Mouse (Mus musculus): ENCODE measurements around the gene Tagln2. TPM values are rescaled to one million over a fixed set of nuclear protein-coding genes. Genes with fewer than 3 reads are reported as not detected.

The Tagln2 gene
- polyA plus RNA-seq, 1 experiment from 2014 or later, result 104 TPM

- TF ChIP-seq CTCF (IDR thresholded peaks at IDR 0.05; ENCODE audit: low read depth), result no peak
- no peak for TF ChIP-seq EP300 (IDR thresholded peaks at IDR 0.05; ENCODE audit: low read depth)
- ATAC-seq, result no peak
- no peak overlapping the region for H3K9ac ChIP-seq (replicated peaks)
These were observed 19.8 kb downstream of the Tagln2 start for GRCm38 (mm10) chr1:172519644-172520043.

GRCm38 (mm10) chr1:172520576-172521440 is 21.0 kb downstream of the Tagln2 start, which contains the start of gene Cfap45:
Gene Cfap45 (plus strand): TSS chr1:172520801.
- Histone ChIP-seq H3K4me3 (ENCODE audit: low read depth, low read length) (peak within 1 kb of the TSS; percentile 34), H3K9me3 (ENCODE audit: low read length) (peaks cover 8% of the 10 kb centered on the region; the same call in 1 of the 2 replicates), H3K4me2 (ENCODE audit: low read depth, low read length) (peak within 1 kb of the TSS; percentile 64), H3K27me3 (ENCODE audit: insufficient read depth, low read length) (no peaks in the 10 kb centered on the region), H3K4me1 (ENCODE audit: insufficient read depth) (peaks cover 16% of the 10 kb centered on the region), H3K27ac (ENCODE audit: low read depth) (no peak within 1 kb of the TSS), H3K9ac (replicated peaks) (no peak within 1 kb of the TSS), H3K36me3 (replicated peaks; ENCODE audit: insufficient read depth, low read length) (no peaks in the 10 kb centered on the region)
- 6% methylated on average over 28 of the region's 28 CpGs for WGBS (ENCODE audit: insufficient replicate concordance)
- TF ChIP-seq CTCF (IDR thresholded peaks at IDR 0.05; ENCODE audit: low read depth) (no peak), EP300 (IDR thresholded peaks at IDR 0.05; ENCODE audit: low read depth) (no peak)
- ATAC-seq, result peak; percentile 60
- peak; percentile 82 for DNase-seq

More at GRCm38 (mm10) chr1:172519644-172520043, 19.8 kb downstream of the Tagln2 start:
- Histone ChIP-seq H3K27ac (ENCODE audit: low read depth) (no peak overlapping the region), H3K36me3 (replicated peaks; ENCODE audit: insufficient read depth, low read length) (no peaks in the 10 kb centered on the region), H3K9me3 (ENCODE audit: low read length) (peaks cover 8% of the 10 kb centered on the region; the same call in 1 of the 2 replicates), H3K27me3 (ENCODE audit: insufficient read depth, low read length) (no peaks in the 10 kb centered on the region), H3K4me3 (ENCODE audit: low read depth, low read length) (no peak overlapping the region), H3K4me1 (ENCODE audit: insufficient read depth) (peaks cover 15% of the 10 kb centered on the region), H3K4me2 (ENCODE audit: low read depth, low read length) (no peak overlapping the region)
- 57% methylated on average over 6 of the region's 6 CpGs for WGBS (ENCODE audit: insufficient replicate concordance)
- DNase-seq, result no peak

GRCm38 (mm10) chr1:172522524-172522923 is 22.7 kb downstream of the Tagln2 start:
- H3K27ac ChIP-seq (ENCODE audit: low read depth), result no peak overlapping the region

GRCm38 (mm10) chr1:172523699-172524101 is 23.9 kb downstream of the Tagln2 start:
- Histone ChIP-seq H3K27ac (ENCODE audit: low read depth) (no peak overlapping the region), H3K9me3 (ENCODE audit: low read length) (no peaks in the 10 kb centered on the region), H3K4me1 (ENCODE audit: insufficient read depth) (peaks cover 23% of the 10 kb centered on the region), H3K36me3 (replicated peaks; ENCODE audit: insufficient read depth, low read length) (no peaks in the 10 kb centered on the region), H3K4me2 (ENCODE audit: low read depth, low read length) (no peak overlapping the region), H3K4me3 (ENCODE audit: low read depth, low read length) (no peak overlapping the region), H3K9ac (replicated peaks) (no peak overlapping the region), H3K27me3 (ENCODE audit: insufficient read depth, low read length) (no peaks in the 10 kb centered on the region)
- ATAC-seq (no peak), DNase-seq (no peak)
- TF ChIP-seq EP300 (IDR thresholded peaks at IDR 0.05; ENCODE audit: low read depth) (no peak), CTCF (IDR thresholded peaks at IDR 0.05; ENCODE audit: low read depth) (no peak)
- WGBS (ENCODE audit: insufficient replicate concordance), result 56% methylated on average over 12 of the region's 12 CpGs

More at GRCm38 (mm10) chr1:172522524-172522923, 22.7 kb downstream of the Tagln2 start:
- H3K9ac ChIP-seq (replicated peaks), result no peak overlapping the region
- ATAC-seq (no peak), DNase-seq (no peak)
- no peaks in the 10 kb centered on the region for H3K36me3 ChIP-seq (replicated peaks; ENCODE audit: insufficient read depth, low read length)
- H3K4me3 ChIP-seq (ENCODE audit: low read depth, low read length), result no peak overlapping the region
- TF ChIP-seq EP300 (IDR thresholded peaks at IDR 0.05; ENCODE audit: low read depth), result no peak
- no peak for TF ChIP-seq CTCF (IDR thresholded peaks at IDR 0.05; ENCODE audit: low read depth)
- no peaks in the 10 kb centered on the region for H3K27me3 ChIP-seq (ENCODE audit: insufficient read depth, low read length)
- H3K4me1 ChIP-seq (ENCODE audit: insufficient read depth), result peaks cover 23% of the 10 kb centered on the region
- 43% methylated on average over 7 of the region's 7 CpGs for WGBS (ENCODE audit: insufficient replicate concordance)
- no peak overlapping the region for H3K4me2 ChIP-seq (ENCODE audit: low read depth, low read length)
- H3K9me3 ChIP-seq (ENCODE audit: low read length), result peaks cover 5% of the 10 kb centered on the region; the same call in 1 of the 2 replicates

- H3K9me3 ChIP-seq (ENCODE audit: low read length), result no peaks in the 10 kb centered on the region
- H3K36me3 ChIP-seq (replicated peaks; ENCODE audit: insufficient read depth, low read length), result no peaks in the 10 kb centered on the region
- peak overlapping the region; percentile 57 for H3K27ac ChIP-seq (ENCODE audit: low read depth)
- peaks cover 5% of the 10 kb centered on the region; the same call in 1 of the 2 replicates for H3K27me3 ChIP-seq (ENCODE audit: insufficient read depth, low read length)
- H3K4me2 ChIP-seq (ENCODE audit: low read depth, low read length), result peak overlapping the region; percentile 60
- DNase-seq, result no peak
- WGBS (ENCODE audit: insufficient replicate concordance), result 18% methylated on average over 15 of the region's 15 CpGs
- H3K4me1 ChIP-seq (ENCODE audit: insufficient read depth), result peaks cover 23% of the 10 kb centered on the region
- TF ChIP-seq EP300 (IDR thresholded peaks at IDR 0.05; ENCODE audit: low read depth), result peak; percentile 41; the same call in 1 of the 2 replicates
- TF ChIP-seq CTCF (IDR thresholded peaks at IDR 0.05; ENCODE audit: low read depth), result peak; percentile 37; the same call in 1 of the 2 replicates
- H3K4me3 ChIP-seq (ENCODE audit: low read depth, low read length), result 0 out of 2 replicates have a peak overlapping the region, but pooled peaks have one; percentile 6
- H3K9ac ChIP-seq (replicated peaks), result no peak overlapping the region
- ATAC-seq, result peak; percentile 39
These were observed 25.3 kb downstream of the Tagln2 start for GRCm38 (mm10) chr1:172525027-172525764.
